Comparison of ENCODE assay signal across 26 mouse cellular contexts in the genomic region with DNA sequence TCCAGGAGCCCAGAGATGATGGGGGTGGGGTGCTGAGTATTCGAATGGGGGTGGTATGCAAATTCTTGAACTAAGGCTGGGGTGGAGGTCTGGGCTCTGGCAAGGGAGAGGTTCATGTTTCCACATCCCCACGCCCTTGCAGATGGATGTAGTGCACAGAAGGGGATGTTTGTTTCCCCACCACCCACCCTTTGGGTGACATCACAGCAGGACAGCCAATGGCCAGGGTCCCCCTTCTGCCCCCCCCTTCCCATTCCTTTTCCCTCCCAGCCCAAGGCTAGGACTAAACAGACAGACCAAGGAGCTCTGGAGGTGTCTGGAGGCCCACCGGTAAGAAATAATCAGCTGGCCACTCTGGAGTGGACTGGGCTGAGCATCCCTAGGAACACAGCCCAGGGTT. TPM values are rescaled to one million over a fixed set of nuclear protein-coding genes. Genes with fewer than 3 reads are reported as not detected.
DNase-seq lines count a peak whose midpoint lies in the region; ATAC-seq and TF ChIP-seq lines count a peak whose summit lies in the region.
"Had no signal": no experiment of that assay in that cellular context is flagged by ENCODE, and none has a peak within 500 bp of the region (broad histone marks: within the 10 kb centered on the region; RNA-seq: fewer than 3 reads in every experiment).

Prx (plus strand) TSS at position 289 of the 400 bp plus-strand sequence.

- H3K27ac ChIP-seq in lung, embryonic 14.5 days (ENCODE audit: low read depth), result no peak within 1 kb of the TSS
- no peak within 1 kb of the TSS for H3K27ac ChIP-seq in cerebellum, adult 2 months (ENCODE audit: insufficient read depth, low read length)
- H3K27ac ChIP-seq: forebrain, embryonic 10.5 days; hindbrain, embryonic 13.5 days; layer of hippocampus, adult 2 months; neural tube, embryonic 15.5 days; stomach, embryonic 15.5 days had no signal

- no peak within 1 kb of the TSS for H3K4me3 ChIP-seq in lung, embryonic 14.5 days (ENCODE audit: low read depth, low read length)
- H3K4me3 ChIP-seq in cerebellum, adult 2 months (replicated peaks; ENCODE audit: insufficient read depth, low read depth, low read length), result no peak within 1 kb of the TSS
- H3K4me3 ChIP-seq: forebrain, embryonic 10.5 days; heart, embryonic 12.5 days; hindbrain, embryonic 13.5 days; layer of hippocampus, adult 2 months; liver, embryonic 12.5 days; lung, embryonic 15.5 days; neural tube, embryonic 15.5 days; stomach, embryonic 15.5 days had no signal

- H3K4me1 ChIP-seq in lung, embryonic 14.5 days (ENCODE audit: insufficient read depth), result no peaks in the 10 kb centered on the region; the same call in 1 of the 2 replicates
- H3K4me1 ChIP-seq in cerebellum, adult 2 months (ENCODE audit: control insufficient read depth, insufficient read depth, low read length), result no peaks in the 10 kb centered on the region; the same call in 1 of the 2 replicates
- H3K4me1 ChIP-seq: forebrain, embryonic 10.5 days; hindbrain, embryonic 13.5 days; neural tube, embryonic 15.5 days; stomach, embryonic 15.5 days had no signal

- WGBS in lung, embryonic 14.5 days, result 29% methylated on average over 3 of the region's 3 CpGs
- WGBS in cerebellum, adult 2 months, result 62% methylated on average over 3 of the region's 3 CpGs

- no peaks in the 10 kb centered on the region for H3K36me3 ChIP-seq in lung, embryonic 14.5 days (ENCODE audit: insufficient read depth)
- H3K36me3 ChIP-seq: forebrain, embryonic 10.5 days; heart, embryonic 12.5 days; hindbrain, embryonic 13.5 days; liver, embryonic 12.5 days; lung, embryonic 15.5 days; neural tube, embryonic 15.5 days; stomach, embryonic 15.5 days had no signal

- H3K9ac ChIP-seq in lung, embryonic 14.5 days, result no peak within 1 kb of the TSS
- H3K9ac ChIP-seq: heart, embryonic 12.5 days; hindbrain, embryonic 13.5 days; lung, embryonic 15.5 days; neural tube, embryonic 15.5 days; stomach, embryonic 15.5 days had no signal

- H3K27me3 ChIP-seq in lung, embryonic 14.5 days (ENCODE audit: insufficient read depth, low read length), result no peaks in the 10 kb centered on the region
- H3K27me3 ChIP-seq in cerebellum, adult 2 months (ENCODE audit: control insufficient read depth, insufficient read depth, low read length), result no peaks in the 10 kb centered on the region
- H3K27me3 ChIP-seq: CH12.LX; heart, embryonic 12.5 days; hindbrain, embryonic 13.5 days; liver, embryonic 12.5 days; lung, embryonic 15.5 days; neural tube, embryonic 15.5 days; stomach, embryonic 15.5 days had no signal

- peak; percentile 14; the same call in 1 of the 2 replicates for ATAC-seq in lung, embryonic 14.5 days (ENCODE audit: insufficient read depth)
- ATAC-seq: inflammation-experienced regulatory T-cells, adult 6 months; liver, embryonic 12.5 days; midbrain, embryonic 16.5 days had no signal

- TF ChIP-seq CTCF in lung, embryonic 14.5 days (IDR thresholded peaks at IDR 0.05; ENCODE audit: low read depth), result no peak
- TF ChIP-seq CTCF in cerebellum, adult 2 months (IDR thresholded peaks at IDR 0.05; ENCODE audit: borderline replicate concordance, insufficient read depth, low read depth, low read length), result no peak

- no peaks in the 10 kb centered on the region for H3K9me3 ChIP-seq in lung, embryonic 14.5 days (ENCODE audit: low read depth, low read length)
- H3K9me3 ChIP-seq: forebrain, embryonic 10.5 days; heart, embryonic 12.5 days; hindbrain, embryonic 13.5 days; liver, embryonic 12.5 days; lung, embryonic 15.5 days; neural tube, embryonic 15.5 days; stomach, embryonic 15.5 days had no signal

- TF ChIP-seq POLR2A in cerebellum, adult 2 months (IDR thresholded peaks at IDR 0.05; ENCODE audit: borderline replicate concordance, insufficient read depth, low read length), result no peak

- no peak for DNase-seq in gastrocnemius, postnatal 14 days
- no peak for DNase-seq in gastrocnemius, postnatal 36 days
- no peak for DNase-seq in lung, embryonic 14.5 days
- no peak for DNase-seq in lung, postnatal 14 days
- DNase-seq in gastrocnemius, postnatal 4 days (ENCODE audit: low spot score in 2 of 2), result no peak
- peak; percentile 63 for DNase-seq in lung, postnatal 36 days
- DNase-seq in cerebellum, adult 2 months, result no peak
- no peak for DNase-seq in adrenal gland, postnatal 25 days
- DNase-seq: adrenal gland, postnatal 10 days; cerebellum, adult 11 months; cerebellum, postnatal 14 days; heart, postnatal 14 days; kidney, adult 9 months; layer of hippocampus, postnatal 36 days; right cerebral cortex, postnatal 14 days had no signal

- intact Hi-C loops in gastrocnemius, postnatal 14 days (cut with DNase I; ENCODE audit: low total_unique reads), result no loop called here
- intact Hi-C loops in gastrocnemius, postnatal 36 days (cut with DNase I), result no loop called here

- H3K4me2 ChIP-seq in lung, embryonic 14.5 days, result no peak within 1 kb of the TSS
- H3K4me2 ChIP-seq: heart, embryonic 12.5 days; hindbrain, embryonic 13.5 days; lung, embryonic 15.5 days; neural tube, embryonic 15.5 days; stomach, embryonic 15.5 days had no signal

RNA-seq across cellular contexts. Expression of gene Prx, which starts in this region (rescaled TPM):
- 10 to 100 TPM; 11.2 to 48.8 TPM for total RNA-seq in gastrocnemius, postnatal 14 days (2021)
- 10 to 100 TPM in 1 of 2 experiments, 1 to 10 TPM in 1; 4.6 to 10.7 TPM for total RNA-seq in gastrocnemius, postnatal 36 days (2021)
- polyA plus RNA-seq in lung, embryonic 14.5 days (2014; fragmentation: Nextera tagmentation; extraction: Ambion mirVana), result 2.5 and 2.9 TPM in 2 replicates
- total RNA-seq in gastrocnemius, postnatal 4 days (2021), result 10 to 100 TPM; 36.6 to 38.2 TPM
- polyA plus RNA-seq in cerebellum, adult 2 months (2012; rRNA removed), result 0.34 and 0.43 TPM in 2 replicates
- 2.6 and 2.7 TPM in 2 replicates for total RNA-seq in adrenal gland, postnatal 25 days (2021)
